Mouse (Mus musculus) spleen, adult 12 weeks (tissue): ENCODE measurements around the gene Samt4.
"Not testable (repeated sequence)": the region's sequence is repeated elsewhere in the genome, so short reads cannot be mapped to it uniquely, and the experiment has no call there.

Experiments
- DNase-seq: peaks from one replicate; pipeline ENCODE4 v3.0.0; 2022; ENCODE audit warnings: low spot score

Gene Samt4

DNA sequence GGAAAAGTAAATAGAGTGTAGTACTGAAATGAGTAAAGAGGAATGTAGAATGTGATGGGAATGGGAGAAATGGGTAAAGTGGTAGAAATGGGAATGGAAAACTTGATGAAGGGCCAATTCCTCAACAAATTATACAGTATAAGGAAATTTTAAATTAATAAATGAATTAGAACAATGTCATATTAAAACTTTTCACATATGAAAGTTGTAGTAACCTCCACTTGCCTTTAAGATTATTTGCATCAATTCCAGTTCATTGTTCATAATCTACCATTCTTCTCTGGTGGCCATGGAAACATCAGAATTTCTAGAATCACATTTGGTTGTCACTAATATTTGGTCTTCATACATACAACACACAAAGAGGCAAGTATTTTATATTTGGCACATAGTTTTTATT, at the start of gene Samt4:
Gene Samt4, plus strand, starts transcription at position 301 of the 400 bp plus-strand sequence.
- DNase-seq, result no peak

- DNase-seq, result not testable (repeated sequence)
These were observed 38.1 kb upstream of the Samt4 start for GRCm38 (mm10) chrX:154443696-154444095.

DNA sequence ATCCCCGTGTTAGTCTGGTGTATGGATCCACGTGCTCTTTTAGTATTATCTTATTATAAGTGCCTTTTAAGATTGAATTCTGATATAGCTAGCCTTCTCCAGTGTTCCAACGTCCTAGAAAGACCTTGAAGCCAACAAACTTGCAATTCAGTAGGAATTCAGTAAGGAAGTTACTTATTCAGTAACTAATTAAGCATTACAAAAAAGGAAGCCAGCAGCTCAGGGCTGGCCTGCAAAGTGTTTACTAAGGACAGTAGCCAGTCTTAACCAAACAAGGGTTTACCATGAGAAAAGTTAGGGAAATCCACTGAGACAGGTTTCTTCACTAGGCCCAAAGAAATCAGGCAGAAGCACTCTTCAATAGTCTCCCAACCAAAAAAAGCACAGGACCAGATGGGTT, 13.4 kb upstream of the Samt4 start:
- DNase-seq, result not testable (repeated sequence)
